Mouse (Mus musculus) kidney, adult 18-20 months (tissue): ENCODE results near the gene Nck2.
A peak's percentile ranks its signal among the peaks of the same experiment; 100 is the strongest.

Experiments
- DNase-seq: peaks from one replicate; pipeline ENCODE4 v3.0.0; 2021

Gene Nck2

DNA sequence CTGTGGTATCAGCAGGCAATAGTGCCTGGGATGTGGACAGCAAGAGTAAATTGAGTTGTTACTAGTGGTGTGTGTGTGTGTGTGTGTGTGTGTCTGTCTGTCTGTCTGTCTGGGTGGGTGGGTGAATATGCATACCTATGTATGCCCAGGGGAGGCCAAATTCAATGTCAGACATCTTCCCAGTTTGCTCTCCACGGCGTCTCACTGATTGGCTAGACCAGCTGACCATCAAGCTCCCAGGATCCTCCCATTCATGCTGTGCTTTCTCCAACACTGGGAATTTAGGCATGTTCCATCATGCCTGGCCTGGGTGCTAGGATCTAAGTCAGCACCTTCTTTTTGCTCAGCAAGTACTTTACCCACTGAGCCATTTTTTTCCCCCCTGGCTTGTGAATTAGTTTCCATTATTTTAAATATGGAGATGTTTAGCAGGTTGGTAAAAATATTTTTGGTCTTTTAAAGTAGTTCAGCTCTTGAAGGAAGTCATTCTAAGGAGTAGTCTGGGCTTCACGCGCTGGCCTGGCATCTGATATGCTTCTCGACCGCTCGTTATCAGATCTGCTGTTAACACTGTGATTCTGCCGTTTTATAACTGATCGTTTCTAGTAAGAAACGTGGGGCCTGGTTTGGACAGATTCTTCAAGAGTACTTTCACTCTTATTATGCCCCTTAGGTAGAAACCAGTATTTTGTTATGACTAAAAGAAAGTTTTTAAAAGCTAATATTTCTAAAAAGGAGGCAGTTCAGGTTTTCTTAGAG, 26.2 kb downstream of the Nck2 start:
- no peak for DNase-seq

DNA sequence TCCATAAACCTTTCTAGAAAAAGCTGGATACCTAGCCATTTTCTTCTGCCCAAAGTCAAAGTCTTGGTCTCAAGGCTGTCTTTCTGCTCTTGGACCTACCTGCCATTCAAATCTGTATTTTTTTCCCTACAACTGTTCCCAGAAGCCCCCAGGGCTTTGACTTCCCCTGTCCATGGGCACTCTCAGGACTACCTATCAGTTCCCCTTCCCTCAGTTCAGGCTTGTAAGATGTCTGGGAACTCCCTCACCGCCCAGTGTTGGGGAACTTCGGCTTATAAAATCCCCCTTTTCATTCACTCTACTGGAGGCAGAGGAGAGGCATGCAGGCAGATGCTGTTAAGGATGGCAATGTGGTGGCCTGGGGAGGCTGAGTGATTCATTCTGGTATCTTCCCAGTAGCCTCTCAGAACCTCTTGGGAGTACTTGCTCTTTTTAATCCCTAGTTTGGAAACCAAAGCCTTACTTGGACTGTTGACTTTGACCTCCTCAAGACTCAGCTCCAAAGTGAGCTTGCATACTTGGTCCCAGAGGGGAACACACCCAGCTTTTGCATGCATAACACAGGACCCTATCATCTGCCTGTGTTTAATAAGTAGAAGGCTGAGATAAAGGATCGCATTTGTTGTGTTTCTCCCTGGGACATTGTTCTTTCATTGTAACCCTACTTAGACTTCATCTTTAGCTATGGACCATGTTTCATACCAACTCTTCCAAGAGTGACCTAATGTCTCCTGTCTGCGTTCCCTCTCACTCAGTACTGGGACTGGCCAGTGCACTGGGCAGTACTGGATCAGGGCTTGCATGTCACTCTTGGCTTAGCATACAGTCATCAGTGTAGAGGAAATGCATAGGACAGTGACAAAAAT, 27.0 kb downstream of the Nck2 start:
- no peak for DNase-seq

DNA sequence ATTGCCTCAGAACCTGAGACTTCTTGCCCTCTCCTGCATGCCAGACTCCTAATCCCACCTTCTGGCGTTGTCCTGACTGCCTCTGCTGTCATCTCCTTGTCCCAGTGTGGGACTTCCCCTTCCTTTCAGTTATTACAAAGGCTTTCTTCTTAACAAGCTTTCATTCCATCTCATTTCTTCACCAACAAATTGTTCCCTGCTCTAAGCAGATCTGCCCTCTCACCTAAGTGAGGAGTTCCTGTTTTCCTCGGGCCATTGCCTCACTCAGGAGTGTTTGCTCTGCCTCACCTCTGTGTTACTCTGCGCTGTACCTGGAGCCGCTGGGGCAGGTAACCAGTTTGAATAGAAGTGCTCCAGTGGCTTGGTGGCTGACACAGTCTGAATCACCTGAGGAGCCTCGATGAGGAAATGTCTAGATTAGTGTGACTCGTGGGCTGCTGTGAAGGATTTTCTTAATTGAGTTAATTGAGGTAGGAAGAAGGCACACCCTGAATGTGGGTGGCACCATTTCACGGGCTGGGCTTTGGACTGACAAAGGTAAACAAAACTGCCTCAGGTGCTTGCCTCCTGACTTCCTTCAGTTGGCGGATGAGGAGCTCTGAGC, 27.8 kb downstream of the Nck2 start:
- DNase-seq = no peak

DNA sequence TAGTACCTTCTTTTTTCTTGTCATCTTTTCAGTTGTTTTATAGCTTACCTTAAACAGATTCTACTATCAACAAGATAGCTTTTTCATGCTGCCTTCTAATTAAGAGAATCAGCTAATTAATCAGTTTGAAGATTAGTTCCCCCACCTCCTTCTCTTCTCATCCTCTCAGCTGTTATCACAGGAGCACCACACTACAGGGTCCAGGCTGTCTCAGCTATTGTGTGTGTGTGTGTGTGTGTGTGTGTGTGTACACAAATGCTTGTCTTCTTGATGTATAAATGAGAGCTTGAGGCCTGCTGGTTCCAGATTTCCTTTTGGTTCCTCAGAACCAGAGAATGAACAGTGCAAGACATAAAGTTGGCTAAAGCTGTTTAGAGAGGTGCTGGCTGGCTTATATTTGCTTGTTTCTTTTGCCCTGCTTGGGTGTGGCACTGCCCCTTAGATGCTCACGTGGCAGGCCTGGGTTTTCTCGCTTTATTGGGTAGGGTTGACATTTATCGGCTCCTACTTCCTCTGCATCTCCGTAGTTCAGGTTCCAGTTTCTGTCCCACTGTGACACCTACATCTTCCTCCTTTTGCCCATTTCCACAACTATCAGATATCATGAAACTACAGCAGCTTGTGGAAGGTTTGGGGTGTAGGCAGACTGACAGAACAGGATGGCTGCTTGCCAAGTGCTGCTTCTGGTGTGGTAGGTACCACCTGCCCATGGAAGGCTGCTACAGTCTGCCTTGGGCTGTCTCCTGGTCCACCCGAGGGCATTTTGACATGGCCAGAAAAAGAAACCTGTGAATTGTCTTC, 29.6 kb downstream of the Nck2 start:
- DNase-seq = no peak

DNA sequence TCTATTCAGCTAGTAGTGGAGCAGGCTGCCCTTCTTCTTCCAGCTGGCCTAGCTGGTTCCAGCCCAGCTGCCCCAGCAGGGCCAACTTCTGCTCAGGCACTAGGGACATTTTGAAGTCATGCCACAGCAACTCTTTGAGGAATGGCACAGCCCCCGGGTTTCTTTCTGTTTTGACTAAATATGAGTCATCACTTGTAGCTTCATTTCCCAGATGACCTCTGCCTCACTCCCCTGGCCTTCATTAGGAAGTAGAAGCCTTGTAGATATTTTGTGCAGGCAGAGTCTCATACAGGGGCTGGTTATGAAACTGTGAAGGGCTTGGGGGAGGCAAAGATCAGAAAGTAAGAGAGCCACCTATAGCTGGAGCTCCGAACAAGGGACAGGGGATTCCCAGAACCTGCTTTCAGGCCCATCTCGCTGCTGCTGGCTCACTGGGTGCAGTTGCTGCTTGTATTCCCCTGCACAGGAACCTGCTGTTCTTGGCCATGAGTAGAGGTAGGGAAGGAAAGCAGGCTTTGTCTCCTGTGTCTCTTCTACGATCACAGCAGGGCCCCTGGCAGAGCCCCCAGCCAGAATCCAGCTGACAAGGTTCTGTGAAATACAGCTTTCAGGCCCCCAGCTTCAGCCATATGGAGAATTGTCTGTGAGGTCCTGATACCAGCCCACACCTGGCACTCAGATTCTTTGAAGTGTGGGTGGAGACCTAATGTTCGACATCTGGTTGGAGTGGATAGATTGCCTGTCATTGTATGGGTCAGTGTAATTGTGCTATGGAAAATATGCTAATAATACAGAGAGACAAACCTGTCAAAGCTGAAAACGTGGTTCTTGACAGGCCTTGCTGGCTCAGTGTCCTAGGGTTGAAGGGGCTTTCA, 30.4 kb downstream of the Nck2 start:
- DNase-seq = no peak

DNA sequence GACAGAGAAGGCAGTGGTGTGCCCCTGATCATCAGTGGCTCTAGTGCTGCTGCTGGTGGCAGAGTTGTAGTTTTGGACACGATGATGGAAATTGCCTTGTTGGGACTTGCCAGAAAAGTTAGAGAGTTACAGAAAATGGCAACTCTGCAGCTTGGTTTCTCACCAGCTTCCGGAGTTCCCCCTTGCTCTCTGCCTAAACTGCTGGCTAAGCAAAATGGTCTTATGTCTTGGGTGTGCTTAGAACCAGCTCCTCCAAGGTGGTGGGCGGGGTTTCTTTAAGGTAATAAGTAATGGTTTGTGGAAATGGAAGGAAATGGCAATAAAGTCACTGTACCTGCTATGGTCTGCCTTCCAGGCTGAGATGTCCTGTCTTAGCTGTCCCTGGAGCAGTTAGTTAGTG, 33.6 kb downstream of the Nck2 start:
- DNase-seq = no peak

DNA sequence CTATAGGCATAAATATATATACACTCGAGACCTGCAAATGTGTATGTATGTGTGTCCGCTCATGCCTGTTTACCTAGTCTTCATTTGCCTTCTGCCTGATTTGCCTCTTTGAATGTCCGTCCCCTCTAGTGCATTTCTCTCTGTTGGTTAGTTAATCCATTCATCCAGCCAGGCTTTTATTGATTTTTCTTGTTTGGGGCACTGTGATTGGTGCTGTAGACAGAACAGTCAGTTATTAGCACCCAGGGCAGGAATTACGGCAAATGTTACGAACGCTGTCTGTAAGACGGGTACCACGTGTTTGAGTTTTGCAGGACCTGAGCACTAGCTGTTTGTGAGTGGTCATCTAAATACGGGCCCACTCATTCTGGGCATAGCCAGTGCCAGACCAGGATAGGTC, 40.8 kb downstream of the Nck2 start:
- DNase-seq = no peak

DNA sequence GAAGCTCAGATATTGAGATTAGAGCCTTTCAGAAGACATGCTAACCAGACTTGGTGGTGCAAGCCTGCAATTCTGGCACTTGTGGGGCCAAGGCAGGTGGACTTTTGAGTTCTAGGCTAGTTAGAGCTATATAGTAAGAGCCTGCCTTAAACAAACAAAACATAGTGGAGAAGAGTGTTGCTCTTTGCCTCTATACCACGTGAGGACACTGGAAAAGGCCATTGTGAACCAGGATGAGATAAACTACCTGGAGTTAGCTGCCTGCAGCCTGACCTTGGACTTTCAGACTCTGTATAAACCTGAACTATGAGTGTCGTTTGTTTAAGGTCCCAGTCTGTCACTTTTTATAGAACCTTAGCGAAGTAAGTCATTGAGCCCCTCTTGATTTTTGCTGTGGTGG, 42.1 kb downstream of the Nck2 start:
- no peak for DNase-seq

DNA sequence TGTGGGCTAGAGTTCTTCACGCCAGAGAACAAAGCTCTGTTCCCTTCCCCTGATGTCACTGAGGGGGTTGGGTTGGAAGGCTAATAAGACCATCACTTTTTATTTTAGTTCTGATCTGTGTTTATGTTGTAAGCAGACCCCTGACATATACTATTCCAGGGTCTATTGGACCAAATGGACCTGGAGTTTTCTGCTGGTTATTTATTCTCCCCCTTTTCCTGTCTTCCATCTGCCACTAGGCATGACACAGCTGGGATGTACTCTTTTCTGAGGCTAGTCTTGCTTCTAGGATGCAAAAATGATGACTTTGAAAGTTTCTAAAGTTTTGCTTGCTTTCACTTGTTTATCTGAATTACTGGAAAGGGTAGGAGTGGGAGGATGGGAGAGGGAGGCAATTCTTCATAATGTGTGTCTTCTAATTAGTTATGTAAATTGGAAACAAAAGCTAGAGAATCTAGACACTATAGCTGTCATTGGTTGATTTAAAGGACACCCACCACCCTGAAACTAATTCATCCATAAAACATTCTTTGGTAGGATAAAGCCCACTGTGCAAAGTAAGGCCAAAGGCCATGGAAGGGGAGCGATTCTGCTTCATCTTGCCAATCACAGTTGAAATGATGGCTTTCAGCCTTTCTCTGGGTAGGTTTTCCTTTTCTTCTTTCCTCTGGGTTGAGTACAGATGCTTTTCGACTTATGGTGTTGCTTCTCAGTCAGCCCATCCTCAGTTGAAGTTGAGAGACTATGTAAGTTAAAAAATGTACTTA, 42.8 kb downstream of the Nck2 start:
- no peak for DNase-seq

DNA sequence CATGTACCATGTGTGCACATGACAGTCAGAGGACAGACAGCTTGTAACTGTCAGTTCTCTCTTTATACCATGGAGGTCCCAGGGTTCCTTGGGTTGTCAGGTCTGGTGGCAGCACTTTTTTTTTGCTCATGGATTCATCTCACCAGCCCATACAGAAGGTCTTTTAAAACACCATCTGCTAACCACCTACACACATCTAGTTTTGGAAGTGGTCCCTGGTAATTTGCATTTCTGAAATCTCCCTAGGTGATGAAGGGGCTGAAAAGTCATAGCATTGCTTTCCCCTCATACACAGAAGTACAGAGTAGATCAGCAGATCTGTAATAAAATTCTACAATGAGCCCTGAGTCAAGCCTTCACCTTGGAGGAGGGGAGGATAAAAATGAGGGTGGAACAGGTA, 44.9 kb downstream of the Nck2 start:
- no peak for DNase-seq

DNA sequence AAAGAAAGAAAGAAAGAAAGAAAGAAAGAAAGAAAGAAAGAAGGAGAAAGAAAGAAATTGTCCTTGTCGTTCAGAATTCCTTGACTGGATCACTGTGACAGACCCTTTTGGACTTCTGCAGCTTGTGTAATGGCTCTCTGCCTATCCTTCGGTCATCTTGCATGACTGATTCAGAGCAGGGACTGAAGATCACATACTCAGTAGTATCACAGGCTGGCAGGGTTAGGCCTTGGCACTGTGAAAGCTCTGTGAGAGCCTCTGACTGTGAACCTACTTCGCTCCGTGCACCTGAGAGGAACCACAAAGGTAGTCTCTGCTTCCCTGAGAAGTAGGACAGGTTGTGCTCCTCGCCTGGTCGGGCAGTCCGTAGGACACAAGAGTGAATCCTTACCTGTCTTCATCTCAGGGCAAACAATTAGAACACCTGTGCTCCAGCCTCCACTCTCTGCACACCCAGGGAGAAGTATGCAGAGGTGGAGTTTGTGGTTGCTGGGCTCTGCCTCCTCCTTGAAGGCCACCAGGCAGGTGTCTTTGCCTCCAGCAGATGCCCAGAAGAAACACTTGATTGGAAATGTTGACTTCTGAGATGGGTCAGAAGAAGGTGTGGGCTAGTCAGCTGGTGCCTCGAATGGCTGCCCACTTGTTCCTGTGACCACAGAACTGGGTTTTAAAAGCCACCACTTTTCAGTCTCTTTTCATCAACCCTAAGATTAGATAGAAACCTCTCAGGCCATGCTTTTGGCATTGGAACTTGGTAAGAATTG, 47.3 kb downstream of the Nck2 start:
- no peak for DNase-seq

DNA sequence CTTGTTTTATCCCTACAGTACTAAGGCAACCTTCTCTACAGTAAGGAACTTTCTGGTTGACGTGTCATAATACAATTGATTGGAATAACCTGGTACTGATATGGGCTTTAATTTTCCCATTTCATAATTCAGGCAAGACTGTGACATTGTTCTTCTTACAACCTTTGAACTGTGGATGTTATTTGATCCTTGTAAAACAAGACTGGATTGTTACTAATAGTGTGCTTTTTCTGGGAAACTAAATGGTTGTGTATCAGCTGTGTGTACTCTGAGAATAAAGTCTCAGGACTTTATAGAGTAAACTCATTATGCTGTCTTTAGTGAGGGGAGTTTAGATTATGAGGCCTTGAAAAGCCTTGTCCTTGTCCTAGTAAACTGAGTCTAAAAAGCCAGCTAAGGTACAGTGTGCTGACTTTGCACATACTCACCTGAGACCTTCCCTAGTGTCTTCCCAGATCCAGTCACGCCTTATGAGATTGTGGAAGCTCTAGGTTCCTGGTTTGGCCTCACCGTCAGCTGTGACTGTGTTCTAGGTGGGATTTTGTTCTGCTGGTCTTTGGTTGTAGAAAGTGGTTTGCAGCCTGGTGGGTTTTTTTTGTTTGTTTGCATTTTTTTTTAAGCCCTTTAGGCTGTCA, 48.5 kb downstream of the Nck2 start:
- DNase-seq = no peak

DNA sequence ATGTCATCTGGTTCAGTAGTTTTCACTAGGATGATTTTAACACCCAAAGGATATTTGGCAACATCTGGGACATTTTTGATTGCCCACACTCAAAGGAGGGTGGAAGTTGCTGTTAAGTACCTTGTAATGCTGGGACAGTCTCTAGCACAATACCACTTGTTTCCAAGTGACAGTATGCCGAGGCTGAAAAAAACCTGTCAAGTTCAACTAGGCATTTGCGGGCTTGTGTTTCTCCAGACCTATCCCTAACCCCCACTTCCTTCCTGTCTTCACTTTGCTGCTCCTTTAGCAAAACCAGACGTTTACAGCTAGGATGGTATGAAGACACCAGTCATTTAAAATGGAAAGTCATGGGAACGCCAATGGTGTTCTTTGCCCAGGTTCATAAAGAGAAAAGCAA, 51.7 kb downstream of the Nck2 start:
- no peak for DNase-seq

DNA sequence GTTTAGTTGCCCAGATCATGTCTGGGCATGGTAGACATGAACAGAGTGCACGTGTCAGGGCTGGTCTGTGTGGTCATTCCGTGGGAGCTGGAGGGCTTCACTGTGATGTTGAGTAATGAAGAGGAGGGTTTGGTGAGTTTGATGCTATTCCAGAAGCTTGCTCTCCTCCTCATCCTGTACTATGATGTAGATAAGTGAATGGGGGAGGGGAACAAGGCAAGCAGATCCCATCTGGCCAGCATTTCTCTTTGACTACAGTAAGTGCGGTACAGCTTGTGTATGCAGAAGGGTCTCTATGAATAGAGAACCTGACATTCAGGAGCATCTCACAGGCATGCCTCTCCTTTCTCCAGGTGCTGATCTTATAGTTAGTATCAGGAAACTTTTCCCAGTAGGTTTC, 52.6 kb downstream of the Nck2 start:
- DNase-seq = no peak

DNA sequence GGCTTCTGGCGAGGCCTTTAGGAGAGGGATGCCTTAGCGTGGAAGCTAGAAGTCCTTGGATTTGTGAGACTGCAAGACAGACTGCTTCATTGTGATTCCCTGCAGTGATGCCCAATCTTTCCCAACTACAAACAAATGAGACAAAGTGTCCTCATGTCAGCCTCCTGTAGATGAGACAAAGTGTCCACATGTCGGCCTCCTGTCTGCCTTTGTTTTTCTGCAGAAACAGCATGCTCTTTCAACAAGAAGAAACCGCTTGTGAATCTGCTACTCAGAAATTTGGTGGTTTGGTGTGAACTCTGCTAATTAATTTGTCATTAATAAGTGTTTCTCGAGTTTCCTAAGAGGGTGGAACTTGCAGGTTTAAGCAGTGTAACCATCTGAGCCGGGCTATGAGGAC, 53.6 kb downstream of the Nck2 start:
- DNase-seq = no peak

DNA sequence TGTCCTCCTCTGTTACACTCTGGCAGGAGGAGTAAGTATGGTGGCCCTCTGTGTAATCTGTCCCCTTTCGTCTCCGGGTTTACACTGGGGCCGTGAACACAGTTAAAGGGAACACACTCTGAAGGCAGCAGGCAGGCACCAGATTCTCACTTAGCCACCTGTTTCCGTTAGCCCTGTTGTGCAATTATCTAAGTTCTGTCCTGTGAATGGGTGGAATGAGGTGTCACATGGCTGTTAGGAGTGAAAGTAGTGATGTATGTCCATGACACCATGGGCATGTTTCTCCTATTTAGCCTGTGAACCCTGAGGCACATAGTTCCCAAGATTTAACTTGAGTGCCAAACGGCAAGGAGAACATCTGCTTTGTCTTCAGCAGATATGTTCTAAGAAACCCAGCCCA, 55.7 kb downstream of the Nck2 start:
- no peak for DNase-seq

DNA sequence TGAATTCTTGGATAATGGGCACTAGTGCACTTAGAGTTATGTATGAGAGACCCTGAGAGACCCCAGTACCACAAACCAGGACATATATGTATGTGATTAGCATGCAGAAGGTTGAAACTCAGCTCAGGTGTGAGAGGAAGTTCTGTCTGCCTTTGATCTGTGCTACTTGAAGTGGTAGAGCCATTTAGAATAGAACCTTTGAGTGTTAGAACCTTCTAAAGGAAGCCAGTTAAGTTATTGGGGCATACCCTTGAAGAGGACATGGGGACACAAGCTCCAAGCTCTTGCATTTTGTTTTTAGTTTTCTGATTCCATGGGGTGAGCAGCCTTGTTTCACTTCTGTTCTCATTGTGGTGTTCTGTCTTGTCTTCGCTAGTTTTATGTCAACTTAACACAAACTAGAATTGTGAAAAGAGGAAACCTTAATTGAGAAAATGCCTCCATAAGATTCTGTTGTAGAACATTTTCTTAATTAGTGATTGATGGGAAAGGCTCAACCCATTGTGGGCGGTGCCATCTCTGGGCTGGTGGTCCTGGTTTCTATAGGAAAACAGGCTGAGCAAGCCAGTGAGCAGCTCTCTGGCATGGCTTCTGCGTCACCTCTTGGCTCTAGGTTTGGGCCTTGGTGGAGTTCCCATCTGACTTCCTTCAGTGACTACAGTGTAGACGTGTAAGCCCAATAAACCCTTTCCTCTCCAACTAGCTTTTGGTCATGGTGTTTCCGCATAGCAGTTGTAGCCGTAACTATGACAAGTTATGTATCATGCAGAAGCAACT, 57.0 kb downstream of the Nck2 start:
- DNase-seq = no peak

DNA sequence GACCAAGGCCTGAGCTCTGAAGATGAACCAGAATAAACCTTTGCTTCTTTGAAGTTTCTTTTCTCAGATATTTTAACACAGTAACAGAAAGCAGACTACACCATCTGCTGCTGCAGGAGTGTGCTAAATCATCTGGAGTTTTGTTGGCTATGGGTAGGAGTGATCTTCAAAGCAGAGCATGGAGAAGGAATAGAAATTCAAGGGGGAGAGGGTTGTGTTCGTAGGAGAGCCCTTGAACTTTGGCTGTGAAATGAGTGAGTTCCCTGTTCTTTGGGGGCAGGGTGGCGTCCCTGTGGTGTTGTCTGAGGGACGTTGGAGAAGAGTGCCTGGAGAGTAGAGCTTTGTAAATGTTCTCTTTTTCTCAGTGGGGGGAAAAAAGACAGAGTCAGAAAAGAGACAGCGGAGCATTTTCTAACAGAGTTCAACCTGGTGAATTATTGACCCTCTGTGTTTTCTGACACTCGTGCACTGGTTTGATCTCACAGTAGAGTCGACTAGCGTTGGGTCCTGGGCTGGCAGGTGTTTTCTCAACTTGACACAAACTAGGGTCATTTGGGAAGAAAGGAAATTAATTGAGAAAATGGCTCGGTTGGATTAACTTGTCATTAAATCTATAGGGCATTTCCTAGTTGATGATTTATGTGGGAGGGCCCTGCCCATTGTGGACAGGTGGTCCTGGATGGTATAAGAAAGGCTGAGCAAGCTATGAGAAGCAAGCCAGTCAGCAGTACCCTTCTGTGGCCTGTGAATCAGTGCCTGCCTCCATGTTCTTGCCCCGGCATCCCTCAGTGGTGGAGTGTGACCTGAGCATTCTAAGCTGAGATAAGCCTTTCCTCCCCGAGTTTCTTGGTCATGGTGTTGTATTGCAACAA, 57.8 kb downstream of the Nck2 start:
- peak; percentile 12 for DNase-seq
